Mouse (Mus musculus) MEL (cell line): ENCODE results near the gene Gm40193. TPM values are rescaled to one million over a fixed set of nuclear protein-coding genes. Genes with fewer than 3 reads are reported as not detected.
A peak's percentile ranks its signal among the peaks of the same experiment; 100 is the strongest.

Experiments
- DNase-seq: peaks from one replicate; pipeline ENCODE4 v3.0.0; 2011; ENCODE audit warnings: low read depth, low spot score
- H3K27ac ChIP-seq: 2 replicates; pipeline ENCODE4 v1.5.1; 2012; ENCODE audit warnings: low read depth, mild to moderate bottlenecking, control low read depth, low read length, moderate library complexity; ENCODE audit not compliant: control insufficient read depth
- H3K27me3 ChIP-seq, 2 experiments: fragments of 150-350 bp in 1 of 2; sonication (generic) in 1 of 2; 2 replicates each; pipeline ENCODE4 v1.6.1; 2012; ENCODE audit warnings: low read length in 2 of 2, mild to moderate bottlenecking in 2 of 2, improper control_type of control experiment in 1 of 2, moderate library complexity in 1 of 2; ENCODE audit not compliant: insufficient read depth in 2 of 2, control insufficient read depth in 1 of 2
- H3K36me3 ChIP-seq, 2 experiments: 2 replicates each; pipeline ENCODE4 v1.6.1; 2012 to 2014; ENCODE audit warnings: low read length in 2 of 2, improper control_type of control experiment in 1 of 2, inconsistent platforms in 1 of 2, mild to moderate bottlenecking in 1 of 2; ENCODE audit not compliant: insufficient read depth in 2 of 2, control insufficient read depth in 1 of 2
- H3K4me1 ChIP-seq, 2 experiments: fragments of 150-350 bp in 1 of 2; sonication (generic) in 1 of 2; 2 replicates each; pipeline ENCODE4 v1.6.1; 2012; ENCODE audit warnings: low read length in 2 of 2, improper control_type of control experiment in 1 of 2, mild to moderate bottlenecking in 1 of 2; ENCODE audit not compliant: insufficient read depth in 2 of 2, control insufficient read depth in 1 of 2
- H3K4me3 ChIP-seq, 2 experiments: fragments of 150-350 bp in 1 of 2; sonication (generic) in 1 of 2; 2 replicates each; pipeline ENCODE4 v1.5.1; 2012; ENCODE audit warnings: low read depth in 2 of 2, low read length in 2 of 2, mild to moderate bottlenecking in 2 of 2, moderate library complexity in 2 of 2, control low read depth in 1 of 2, improper control_type of control experiment in 1 of 2; ENCODE audit not compliant: control insufficient read depth in 1 of 2, insufficient read depth in 1 of 2
- H3K79me2 ChIP-seq: 2 replicates; pipeline ENCODE4 v1.6.1; 2012; ENCODE audit warnings: mild to moderate bottlenecking, low read length, moderate library complexity; ENCODE audit not compliant: control insufficient read depth, poor library complexity, insufficient read depth
- H3K9ac ChIP-seq: 2 replicates; pipeline ENCODE4 v1.6.1; 2012; ENCODE audit warnings: low read depth, mild to moderate bottlenecking, control low read depth, low read length, moderate library complexity; ENCODE audit not compliant: control insufficient read depth, poor library complexity, severe bottlenecking
- H3K9me3 ChIP-seq: fragments of 150-350 bp; sonication (generic); replicated peaks from 2 replicates; pipeline ENCODE4 v1.6.1; 2012; ENCODE audit warnings: mild to moderate bottlenecking, low read length, improper control_type of control experiment, moderate library complexity; ENCODE audit not compliant: insufficient read depth
- BHLHE40 ChIP-seq: IDR thresholded peaks from 2 replicates; pipeline ENCODE4 v1.6.1; 2012; ENCODE audit warnings: low read depth, mild to moderate bottlenecking, inconsistent platforms, low read length, improper control_type of control experiment, borderline replicate concordance
- CHD1 ChIP-seq: IDR thresholded peaks from 2 replicates; pipeline ENCODE4 v1.6.1; 2012; ENCODE audit warnings: low read depth, mild to moderate bottlenecking, inconsistent platforms, low read length, improper control_type of control experiment
- CTCF ChIP-seq, 3 experiments: IDR thresholded peaks in 2 of 3; conservative IDR thresholded peaks in 1 of 3; 2 replicates each; pipeline ENCODE4 v1.5.1; 2011 to 2012; ENCODE audit warnings: low read length in 3 of 3, low read depth in 2 of 3, mild to moderate bottlenecking in 2 of 3, improper control_type of control experiment in 1 of 3, inconsistent platforms in 1 of 3, mixed read lengths in 1 of 3, moderate library complexity in 1 of 3; ENCODE audit not compliant: control insufficient read depth in 1 of 3, insufficient read depth in 1 of 3, poor library complexity in 1 of 3, severe bottlenecking in 1 of 3
- E2F4 ChIP-seq: IDR thresholded peaks from 2 replicates; pipeline ENCODE4 v1.6.1; 2011; ENCODE audit warnings: low read depth, low read length, improper control_type of control experiment, borderline replicate concordance
- ELF1 ChIP-seq: IDR thresholded peaks from 2 replicates; pipeline ENCODE4 v1.6.1; 2014; ENCODE audit warnings: low read depth, mild to moderate bottlenecking, inconsistent platforms, low read length, improper control_type of control experiment, moderate library complexity
- ETS1 ChIP-seq: IDR thresholded peaks from 2 replicates; pipeline ENCODE4 v1.6.1; 2012; ENCODE audit warnings: low read depth, mild to moderate bottlenecking, inconsistent platforms, low read length, improper control_type of control experiment, moderate library complexity
- GATA1 ChIP-seq: IDR thresholded peaks from 2 replicates; pipeline ENCODE4 v1.6.1; 2011; ENCODE audit warnings: low read depth, low read length, improper control_type of control experiment
- HCFC1 ChIP-seq: IDR thresholded peaks from 2 replicates; pipeline ENCODE4 v1.6.1; 2012; ENCODE audit warnings: low read depth, mild to moderate bottlenecking, inconsistent platforms, low read length, improper control_type of control experiment, moderate library complexity
- JUND ChIP-seq: IDR thresholded peaks from 2 replicates; pipeline ENCODE4 v1.6.1; 2011; ENCODE audit warnings: low read depth, mild to moderate bottlenecking, improper control_type of control experiment, low read length
- KAT2A ChIP-seq: conservative IDR thresholded peaks from 2 replicates; pipeline ENCODE4 v1.6.1; 2012; ENCODE audit warnings: low read depth, low read length, improper control_type of control experiment, inconsistent platforms
- MAFK ChIP-seq: IDR thresholded peaks from 2 replicates; pipeline ENCODE4 v1.6.1; 2011; ENCODE audit warnings: low read depth, mild to moderate bottlenecking, low read length, improper control_type of control experiment, borderline replicate concordance
- MAZ ChIP-seq: IDR thresholded peaks from 2 replicates; pipeline ENCODE4 v1.6.1; 2012; ENCODE audit warnings: low read depth, mild to moderate bottlenecking, inconsistent platforms, low read length, improper control_type of control experiment
- MEF2A ChIP-seq: IDR thresholded peaks from 2 replicates; pipeline ENCODE4 v1.6.1; 2014; ENCODE audit warnings: low read depth, mild to moderate bottlenecking, inconsistent platforms, low read length, improper control_type of control experiment; ENCODE audit not compliant: poor library complexity, insufficient replicate concordance, severe bottlenecking; ENCODE audit errors: extremely low read depth
- MXI1 ChIP-seq: IDR thresholded peaks from 2 replicates; pipeline ENCODE4 v1.6.1; 2011; ENCODE audit warnings: mild to moderate bottlenecking, low read depth, low read length, improper control_type of control experiment
- MYB ChIP-seq: IDR thresholded peaks from 2 replicates; pipeline ENCODE4 v1.6.1; 2011; ENCODE audit warnings: mild to moderate bottlenecking, low read depth, low read length, improper control_type of control experiment
- POLR2A ChIP-seq, 2 experiments: IDR thresholded peaks; 2 replicates each; pipeline ENCODE4 v1.6.1; 2011 to 2012; ENCODE audit warnings: low read length in 2 of 2, mild to moderate bottlenecking in 2 of 2, control low read depth in 1 of 2, improper control_type of control experiment in 1 of 2, low read depth in 1 of 2, moderate library complexity in 1 of 2; ENCODE audit not compliant: control insufficient read depth in 1 of 2, insufficient read depth in 1 of 2, poor library complexity in 1 of 2
- POLR2AphosphoS2 ChIP-seq: IDR thresholded peaks from 2 replicates; pipeline ENCODE4 v1.6.1; 2011; ENCODE audit warnings: low read length, improper control_type of control experiment
- RAD21 ChIP-seq: IDR thresholded peaks from 2 replicates; pipeline ENCODE4 v1.6.1; 2011; ENCODE audit warnings: mild to moderate bottlenecking, low read depth, low read length, improper control_type of control experiment
- RCOR1 ChIP-seq: IDR thresholded peaks from 2 replicates; pipeline ENCODE4 v1.6.1; 2012; ENCODE audit warnings: low read depth, mild to moderate bottlenecking, inconsistent platforms, low read length, improper control_type of control experiment
- SMC3 ChIP-seq: IDR thresholded peaks from 2 replicates; pipeline ENCODE4 v1.6.1; 2011; ENCODE audit warnings: low read depth, low read length, improper control_type of control experiment
- TAL1 ChIP-seq: IDR thresholded peaks from 2 replicates; pipeline ENCODE4 v1.6.1; 2012; ENCODE audit warnings: mild to moderate bottlenecking, inconsistent platforms, low read length, moderate library complexity, mixed read lengths
- TBP ChIP-seq: IDR thresholded peaks from 2 replicates; pipeline ENCODE4 v1.8.0; 2011; ENCODE audit warnings: low read depth, low read length, improper control_type of control experiment
- TCF12 ChIP-seq: IDR thresholded peaks from 2 replicates; pipeline ENCODE4 v1.6.1; 2014; ENCODE audit warnings: low read depth, mild to moderate bottlenecking, inconsistent platforms, low read length, improper control_type of control experiment, moderate library complexity
- UBTF ChIP-seq: IDR thresholded peaks from 2 replicates; pipeline ENCODE4 v1.6.1; 2012; ENCODE audit warnings: low read depth, mild to moderate bottlenecking, inconsistent platforms, low read length, improper control_type of control experiment, moderate library complexity, borderline replicate concordance; ENCODE audit not compliant: insufficient read depth
- USF1 ChIP-seq: IDR thresholded peaks from 2 replicates; pipeline ENCODE4 v1.6.1; 2014; ENCODE audit warnings: low read depth, mild to moderate bottlenecking, inconsistent platforms, low read length, improper control_type of control experiment, moderate library complexity
- ZKSCAN1 ChIP-seq: IDR thresholded peaks from 2 replicates; pipeline ENCODE4 v1.6.1; 2012; ENCODE audit warnings: low read depth, mild to moderate bottlenecking, inconsistent platforms, low read length, improper control_type of control experiment, moderate library complexity
- ZMIZ1 ChIP-seq: IDR thresholded peaks from 2 replicates; pipeline ENCODE4 v1.6.1; 2012; ENCODE audit warnings: low read depth, mild to moderate bottlenecking, inconsistent platforms, low read length, improper control_type of control experiment, moderate library complexity
- ZNF384 ChIP-seq: IDR thresholded peaks from 2 replicates; pipeline ENCODE4 v1.6.1; 2012; ENCODE audit warnings: low read depth, mild to moderate bottlenecking, inconsistent platforms, low read length, improper control_type of control experiment
- polyA plus RNA-seq, 2 experiments: library from polyadenylated mRNA; stranded (reverse) in 1 of 2; unstranded in 1 of 2; fragments of >175 nt in 1 of 2; fragments of >200 nt in 1 of 2; gene quantifications; 2 replicates each; pipeline versions ENCODE4 v1.2.1 to v1.2.4; 2012; ENCODE audit warnings: low replicate concordance in 2 of 2, low read depth in 1 of 2; ENCODE audit not compliant: insufficient read length in 2 of 2, insufficient read depth in 1 of 2, missing spikeins in 1 of 2
- total RNA-seq: library from RNA; depleted of rRNA; stranded (reverse); fragments of 300-350 nt; gene quantifications from 2 replicates; pipeline ENCODE4 v1.2.3, GENCODE M21; 2012

Gm40193 gene
- total and polyA plus RNA-seq, 3 experiments = not detected

- Histone ChIP-seq H3K27ac (peak overlapping the region; percentile 20; the same call in 1 of the 2 replicates), H3K9ac (peak overlapping the region; percentile 83), H3K36me3 (peaks cover 0 to 19% of the 10 kb centered on the region in 2 experiments; a peak in 2 of 4 replicates), H3K4me1 (peaks cover 0 to 28% of the 10 kb centered on the region in 2 experiments; a peak in 3 of 4 replicates), H3K4me3 (peak overlapping the region; percentile 73 to 75), H3K79me2 (peaks cover 27% of the 10 kb centered on the region), H3K9me3 (no peaks in the 10 kb centered on the region), H3K27me3 (no peaks in the 10 kb centered on the region)
- TF ChIP-seq ZNF384 (peak; percentile 82), CHD1 (no peak), JUND (no peak)
- DNase-seq = no peak
These were observed 31.6 kb upstream of the Gm40193 start for GRCm38 (mm10) chr11:70564276-70564873.

DNA sequence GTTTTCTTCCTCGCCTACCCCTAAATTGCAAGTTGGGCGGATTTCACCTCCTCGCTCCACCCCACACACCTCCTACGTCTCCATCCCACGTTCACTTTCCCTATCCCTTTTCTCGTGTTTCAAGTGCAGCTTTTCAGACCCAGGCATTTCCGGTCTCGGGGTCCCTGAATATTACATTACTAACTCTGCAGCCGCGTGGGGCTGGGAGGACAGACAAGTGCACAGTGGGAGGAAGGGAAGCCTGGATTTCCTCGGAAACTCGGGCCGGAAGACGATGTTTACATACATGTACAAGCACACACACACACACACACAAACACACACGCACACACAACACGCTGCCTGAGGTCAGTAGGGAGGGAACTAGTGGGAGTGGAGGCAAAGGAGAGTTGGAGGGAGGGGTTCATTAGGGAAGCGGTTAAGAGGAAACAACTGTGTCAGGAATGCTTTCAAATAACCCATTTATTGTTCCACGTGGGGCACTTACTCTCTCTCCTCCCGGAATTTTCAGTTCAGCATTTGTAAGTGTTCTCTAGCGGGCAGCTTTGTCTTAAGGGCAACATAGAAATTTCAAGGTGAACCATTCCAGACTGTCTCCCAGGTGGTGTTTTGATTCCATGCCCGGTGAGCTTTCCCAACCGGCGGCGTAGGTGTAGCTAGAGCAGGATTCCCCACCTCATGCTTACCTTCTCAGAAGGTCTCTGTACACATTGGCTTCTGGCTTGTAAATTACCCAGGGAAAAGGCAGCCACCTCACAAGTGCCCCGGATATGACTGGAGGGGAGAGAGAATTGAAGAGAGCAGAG is 30.9 kb upstream of the Gm40193 start:
- Histone ChIP-seq H3K4me1 (peaks cover 0 to 27% of the 10 kb centered on the region in 2 experiments; a peak in 3 of 4 replicates), H3K79me2 (peaks cover 26% of the 10 kb centered on the region), H3K9me3 (no peaks in the 10 kb centered on the region), H3K27me3 (no peaks in the 10 kb centered on the region), H3K27ac (peak overlapping the region; percentile 20), H3K36me3 (peaks cover 0 to 19% of the 10 kb centered on the region in 2 experiments; a peak in 2 of 4 replicates), H3K9ac (peak overlapping the region; percentile 83), H3K4me3 (peak overlapping the region; percentile 73 to 75)
- DNase-seq = peak; percentile 70
- TF ChIP-seq GATA1 = no peak
- TF ChIP-seq UBTF = no peak
- TF ChIP-seq POLR2A (IDR thresholded peaks at IDR 0.05; ENCODE audit: control insufficient read depth in 1 of 2, insufficient read depth in 1 of 2, low read depth in 1 of 2, low read length in 2 of 2, poor library complexity in 1 of 2) = peak in 1 of 2 experiments; percentile 22; a peak in 1 of 4 replicates
- no peak for TF ChIP-seq ETS1
- TF ChIP-seq HCFC1 = no peak
- no peak for TF ChIP-seq KAT2A
- TF ChIP-seq RCOR1 = no peak
- no peak for TF ChIP-seq CTCF (IDR thresholded peaks at IDR 0.05 in 2 of 3, conservative IDR thresholded peaks at IDR 0.05 in 1 of 3; ENCODE audit: control insufficient read depth in 1 of 3, insufficient read depth in 1 of 3, low read depth in 2 of 3, low read length in 3 of 3, poor library complexity in 1 of 3, severe bottlenecking in 1 of 3)
- TF ChIP-seq TCF12 = no peak
- no peak for TF ChIP-seq ZMIZ1
- TF ChIP-seq USF1 = no peak
- TF ChIP-seq TBP = 0 out of 2 replicates have a peak, but pooled peaks have one; percentile 16
- no peak for TF ChIP-seq TAL1
- TF ChIP-seq ZKSCAN1 = no peak
- no peak for TF ChIP-seq MEF2A
- no peak for TF ChIP-seq RAD21
- no peak for TF ChIP-seq POLR2AphosphoS2
- peak; percentile 73 for TF ChIP-seq MXI1
- TF ChIP-seq MAFK = no peak
- TF ChIP-seq JUND = no peak
- no peak for TF ChIP-seq MYB
- no peak for TF ChIP-seq E2F4
- no peak for TF ChIP-seq SMC3
- TF ChIP-seq BHLHE40 = no peak
- no peak for TF ChIP-seq ZNF384
- 0 out of 2 replicates have a peak, but pooled peaks have one; percentile 63 for TF ChIP-seq CHD1
- TF ChIP-seq MAZ = peak; percentile 19; the same call in 1 of the 2 replicates
- TF ChIP-seq ELF1 = no peak
